Mouse (Mus musculus) hindbrain, postnatal 0 days (tissue): ENCODE measurements at regions not wholly inside any gene's neighbourhood (a gene's known extent, or its start where the extent isn't known, plus 50 kb on each side); places are given as distances from the start of the nearest gene placed in this dataset.

ENCODE experiments used
- ATAC-seq: fragments of 200-750 bp; cut with Nextera tagmentation; 2 replicates; pipeline ENCODE4 v1.8.0; 2017; ENCODE audit warnings: mild to moderate bottlenecking, moderate TSS enrichment, moderate library complexity
- DNase-seq: peaks from one replicate; pipeline ENCODE4 v3.0.0-alpha.2; 2015; ENCODE audit warnings: low spot score
- H3K27ac ChIP-seq: fragments of 300-500 bp; sonication (generic); 2 replicates; pipeline ENCODE4 v1.5.1; 2014; ENCODE audit warnings: mild to moderate bottlenecking
- H3K27me3 ChIP-seq: fragments of 300-500 bp; sonication (generic); 2 replicates; pipeline ENCODE4 v1.6.1; 2014; ENCODE audit warnings: low read length, mixed read lengths; ENCODE audit not compliant: insufficient read depth
- H3K36me3 ChIP-seq: fragments of 300-500 bp; sonication (generic); 2 replicates; pipeline ENCODE4 v1.6.1; 2014; ENCODE audit warnings: low read length, mixed read lengths; ENCODE audit not compliant: insufficient read depth
- H3K4me1 ChIP-seq: fragments of 300-500 bp; sonication (generic); 2 replicates; pipeline ENCODE4 v1.6.1; 2014; ENCODE audit warnings: antibody characterized with exemption, low read length, mixed read lengths; ENCODE audit not compliant: insufficient read depth
- H3K4me2 ChIP-seq: fragments of 300-500 bp; sonication (generic); 2 replicates; pipeline ENCODE4 v1.6.1; 2014; ENCODE audit warnings: low read depth, mild to moderate bottlenecking, low read length, moderate library complexity, mixed read lengths
- H3K4me3 ChIP-seq: fragments of 300-500 bp; sonication (generic); 2 replicates; pipeline ENCODE4 v1.5.1; 2014; ENCODE audit warnings: low read length
- H3K9ac ChIP-seq: fragments of 300-500 bp; sonication (generic); replicated peaks from 2 replicates; pipeline ENCODE4 v1.6.1; 2014; ENCODE audit warnings: mild to moderate bottlenecking, low read length, moderate library complexity, mixed read lengths
- H3K9me3 ChIP-seq: fragments of 300-500 bp; sonication (generic); 2 replicates; pipeline ENCODE4 v1.6.1; 2016; ENCODE audit warnings: low read length, mixed read lengths
- CTCF ChIP-seq: IDR thresholded peaks from 2 replicates; pipeline ENCODE4 v1.5.1; 2016; ENCODE audit warnings: antibody characterized with exemption, control low read depth, low read depth
- WGBS: fragments of 180-500 bp; shearing (Covaris S2); extraction: QIAGEN DNeasy Blood & Tissue Kit; methylation state at CpG from one replicate; pipeline ENCODE4 v1.1.7; 2014; 5-methylcytosine and 5-hydroxymethylcytosine counted together

DNA sequence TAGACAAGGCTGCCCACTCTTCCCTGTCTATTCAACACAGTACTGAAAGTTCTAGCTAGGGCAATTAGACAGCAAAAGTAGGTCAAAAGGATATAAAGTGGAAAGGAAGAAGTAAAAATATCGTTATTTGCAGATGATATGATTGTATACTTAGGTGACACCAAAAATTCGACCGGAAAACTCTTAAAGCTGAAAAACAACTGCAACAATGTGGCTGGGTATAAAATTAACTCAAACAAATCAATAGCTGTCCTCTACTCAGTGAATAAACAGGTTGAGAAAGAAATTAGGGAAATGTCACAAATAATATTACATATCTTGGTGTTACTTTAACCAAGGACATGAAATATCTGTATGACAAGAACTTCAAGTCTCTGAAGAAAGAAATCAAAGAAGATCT lies 305.5 kb downstream of the Slc6a15 start:
- Histone ChIP-seq H3K9me3 (no peaks in the 10 kb centered on the region; the same call in 1 of the 2 replicates), H3K36me3 (no peaks in the 10 kb centered on the region), H3K27ac (no peak overlapping the region), H3K4me2 (no peak overlapping the region), H3K4me1 (no peaks in the 10 kb centered on the region), H3K9ac (no peak overlapping the region), H3K27me3 (no peaks in the 10 kb centered on the region), H3K4me3 (no peak overlapping the region)
- no peak for ATAC-seq
- TF ChIP-seq CTCF, result no peak
- 85% methylated on average over 3 of the region's 3 CpGs for WGBS
- no peak for DNase-seq

DNA sequence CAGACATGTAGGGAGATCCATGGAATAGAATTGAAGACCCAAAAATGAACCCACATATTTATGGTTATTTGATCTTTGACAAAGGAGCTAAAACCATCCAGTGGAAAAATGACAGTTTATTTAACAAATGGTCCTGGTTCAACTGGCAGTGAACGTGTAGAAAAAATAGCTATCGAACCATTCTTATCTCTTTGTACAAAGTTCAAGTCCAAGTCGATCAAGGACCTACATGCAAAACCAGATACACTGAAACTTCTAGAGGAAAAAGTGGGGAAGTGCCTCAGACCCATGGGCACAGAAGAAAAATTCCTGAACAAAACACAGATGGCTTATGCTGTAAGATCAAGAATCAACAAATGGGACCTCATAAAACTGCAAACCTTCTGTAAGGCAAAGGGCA lies 306.2 kb downstream of the Slc6a15 start:
- no peaks in the 10 kb centered on the region for H3K36me3 ChIP-seq
- 91% methylated on average over 3 of the region's 3 CpGs for WGBS
- no peak for ATAC-seq
- DNase-seq, result no peak
- TF ChIP-seq CTCF, result no peak
- no peak overlapping the region for H3K9ac ChIP-seq
- H3K4me2 ChIP-seq, result no peak overlapping the region
- no peak overlapping the region for H3K4me3 ChIP-seq
- no peaks in the 10 kb centered on the region for H3K27me3 ChIP-seq
- H3K27ac ChIP-seq, result no peak overlapping the region
- no peaks in the 10 kb centered on the region for H3K4me1 ChIP-seq
- no peaks in the 10 kb centered on the region; the same call in 1 of the 2 replicates for H3K9me3 ChIP-seq

DNA sequence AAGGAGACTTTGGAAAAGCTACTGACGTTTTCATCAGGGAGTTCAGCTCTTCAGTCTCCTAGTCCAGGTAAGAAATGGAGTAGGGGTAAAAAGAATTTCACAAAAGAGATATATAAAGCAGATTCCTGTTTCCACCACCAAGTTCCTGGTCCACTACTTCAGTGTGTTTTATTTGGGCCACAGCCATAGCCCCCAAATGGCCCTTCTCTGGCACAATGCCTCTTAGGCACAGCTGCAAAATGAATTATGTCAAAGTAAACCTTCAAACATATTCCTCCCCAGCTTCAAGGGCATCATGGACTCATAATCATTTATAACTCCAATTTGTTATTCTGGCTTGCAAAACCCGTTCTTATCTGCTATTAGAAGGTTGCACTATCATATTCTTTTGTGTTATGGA lies 325.1 kb downstream of the Slc6a15 start:
- ATAC-seq, result no peak
- H3K27ac ChIP-seq, result no peak overlapping the region
- H3K4me3 ChIP-seq, result no peak overlapping the region
- no peaks in the 10 kb centered on the region for H3K36me3 ChIP-seq
- no peaks in the 10 kb centered on the region for H3K27me3 ChIP-seq
- H3K9ac ChIP-seq, result no peak overlapping the region
- no peaks in the 10 kb centered on the region for H3K9me3 ChIP-seq
- no peak overlapping the region for H3K4me2 ChIP-seq
- no peak for TF ChIP-seq CTCF
- DNase-seq, result no peak
- WGBS, result 47% methylated on average over 2 of the region's 2 CpGs
- H3K4me1 ChIP-seq, result no peaks in the 10 kb centered on the region

DNA sequence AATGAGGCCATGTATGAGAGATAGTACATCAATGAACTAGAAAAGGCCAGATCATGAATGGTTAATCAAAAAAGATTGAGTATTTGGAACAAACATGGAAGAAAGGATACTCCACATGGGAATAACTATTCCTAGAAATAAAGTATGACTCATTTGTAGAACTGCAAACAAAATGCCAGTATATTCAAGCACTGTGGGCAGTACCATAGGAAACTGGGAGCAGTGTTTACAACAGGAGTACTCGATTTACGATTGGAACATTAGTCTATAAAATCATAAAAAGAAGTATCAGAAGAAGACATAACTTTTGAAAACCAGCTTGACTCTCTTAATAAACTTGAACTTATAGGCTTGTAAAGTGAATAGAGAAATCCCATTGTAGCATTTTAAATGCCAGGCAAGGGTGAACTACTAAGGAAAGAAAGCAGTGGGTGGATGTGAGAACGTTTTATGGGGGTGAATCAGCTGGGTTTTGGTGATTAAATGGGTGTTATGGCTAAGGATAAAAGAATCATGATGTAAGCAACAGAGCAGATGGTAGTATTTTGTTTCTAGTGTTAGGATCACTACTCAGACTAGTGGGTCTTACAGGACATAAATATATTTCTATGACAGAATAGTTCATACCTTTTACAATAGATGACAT lies 347.6 kb downstream of the Slc6a15 start:
- Histone ChIP-seq H3K9me3 (no peaks in the 10 kb centered on the region), H3K4me3 (no peak overlapping the region), H3K4me2 (no peak overlapping the region), H3K4me1 (no peaks in the 10 kb centered on the region), H3K36me3 (no peaks in the 10 kb centered on the region), H3K27ac (no peak overlapping the region), H3K27me3 (no peaks in the 10 kb centered on the region), H3K9ac (no peak overlapping the region)
- no peak for ATAC-seq
- no peak for DNase-seq
- WGBS, result 83% methylated on average over 3 of the region's 3 CpGs
- no peak for TF ChIP-seq CTCF

DNA sequence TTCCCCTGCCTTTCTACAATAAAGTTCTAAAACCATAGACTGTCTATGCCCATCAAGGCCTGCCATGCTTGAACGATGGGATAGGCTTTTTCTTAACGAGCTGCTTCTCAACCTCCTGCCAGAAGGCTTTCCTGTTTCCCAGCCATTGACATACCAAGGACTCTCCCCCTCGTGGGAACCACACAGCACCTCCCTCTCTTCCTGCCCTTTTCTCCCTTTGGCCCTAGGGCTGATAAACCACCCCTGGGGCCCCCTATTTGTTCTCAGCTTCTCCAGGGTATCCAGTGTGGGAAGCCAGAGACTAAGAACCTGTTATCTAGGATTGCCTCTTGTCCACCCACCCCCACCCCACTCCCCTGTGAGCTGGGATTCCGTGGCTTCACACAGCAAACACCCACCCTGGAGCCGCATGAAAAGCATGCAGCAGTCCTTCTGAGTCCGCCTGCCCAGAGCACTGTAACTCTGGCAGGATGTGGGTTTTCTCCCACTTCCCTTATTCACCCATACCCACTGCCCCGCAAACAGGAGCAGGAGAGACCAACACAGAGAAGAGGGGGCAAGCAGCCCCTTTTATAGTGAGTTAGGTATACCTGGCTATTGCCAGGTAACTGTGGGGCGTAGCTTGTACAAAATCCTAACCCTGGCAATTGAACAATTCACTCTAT lies 351.5 kb downstream of the Slc6a15 start:
- Histone ChIP-seq H3K9ac (no peak overlapping the region), H3K36me3 (no peaks in the 10 kb centered on the region), H3K4me1 (no peaks in the 10 kb centered on the region), H3K4me3 (no peak overlapping the region), H3K9me3 (no peaks in the 10 kb centered on the region), H3K27me3 (no peaks in the 10 kb centered on the region), H3K4me2 (no peak overlapping the region), H3K27ac (no peak overlapping the region)
- no peak for TF ChIP-seq CTCF
- 67% methylated on average over 8 of the region's 8 CpGs for WGBS
- DNase-seq (no peak), ATAC-seq (no peak)

DNA sequence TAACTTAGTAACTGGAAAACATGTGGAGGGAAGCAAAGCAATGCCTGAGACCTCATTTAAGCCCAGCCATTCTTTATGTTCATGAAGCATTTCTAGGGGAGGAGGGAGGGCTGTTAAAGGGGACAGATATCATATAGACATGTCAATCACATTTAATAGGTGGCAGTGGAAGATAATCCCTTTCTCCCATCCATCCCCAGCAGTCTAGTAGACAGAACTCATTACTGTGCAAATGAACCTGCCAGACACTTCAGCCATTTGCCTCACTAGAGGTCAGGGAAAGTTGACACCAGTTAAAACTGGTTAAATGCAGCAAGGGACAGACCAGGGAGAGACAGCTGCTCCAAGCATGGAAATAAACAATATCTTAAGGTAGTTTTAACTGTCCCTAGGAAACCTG lies 359.1 kb downstream of the Slc6a15 start:
- Histone ChIP-seq H3K9ac (no peak overlapping the region), H3K27me3 (no peaks in the 10 kb centered on the region), H3K4me3 (no peak overlapping the region), H3K4me1 (no peaks in the 10 kb centered on the region), H3K36me3 (no peaks in the 10 kb centered on the region), H3K27ac (no peak overlapping the region), H3K4me2 (no peak overlapping the region), H3K9me3 (no peaks in the 10 kb centered on the region)
- ATAC-seq (no peak), DNase-seq (no peak)
- no peak for TF ChIP-seq CTCF

DNA sequence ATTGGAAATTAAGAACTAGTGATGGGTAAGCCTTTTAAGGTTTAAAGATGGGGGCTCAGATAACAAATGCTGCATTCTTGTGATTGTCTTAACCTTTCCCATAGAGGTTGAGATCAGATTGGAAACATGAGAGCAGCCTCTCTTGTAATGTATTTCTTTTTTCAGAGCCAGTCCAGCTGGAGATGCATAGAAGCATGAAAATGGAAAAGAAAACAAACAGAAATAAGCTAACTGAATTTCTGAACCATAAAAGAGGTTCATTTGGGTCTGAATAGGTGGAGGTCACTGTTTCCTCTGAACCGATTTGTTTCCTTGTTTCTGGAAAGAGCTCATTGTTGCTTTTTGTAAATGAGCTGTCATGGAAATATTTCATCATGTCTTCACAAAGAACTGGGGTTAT lies 363.9 kb downstream of the Slc6a15 start:
- Histone ChIP-seq H3K4me2 (no peak overlapping the region), H3K9ac (no peak overlapping the region), H3K36me3 (no peaks in the 10 kb centered on the region), H3K9me3 (no peaks in the 10 kb centered on the region), H3K27ac (no peak overlapping the region), H3K4me3 (no peak overlapping the region), H3K27me3 (no peaks in the 10 kb centered on the region), H3K4me1 (no peaks in the 10 kb centered on the region)
- no peak for DNase-seq
- 15% methylated on average over 1 of the region's 1 CpGs for WGBS
- ATAC-seq, result no peak
- no peak for TF ChIP-seq CTCF
